Mouse (Mus musculus): ENCODE measurements around the gene Trp53. TPM values are rescaled to one million over a fixed set of nuclear protein-coding genes. Genes with fewer than 3 reads are reported as not detected.

Gene Trp53
- total and polyA plus RNA-seq, 3 experiments = 24.9 to 372 (median 107) TPM

GRCm38 (mm10) chr11:69604795-69605664, 24.9 kb downstream of the Trp53 start:
- Histone ChIP-seq H3K36me3 (replicated peaks in 1 of 2; ENCODE audit: control insufficient read depth in 1 of 2, insufficient read depth in 1 of 2, low read length in 1 of 2) (no peaks in the 10 kb centered on the region), H3K27ac (ENCODE audit: insufficient read depth, low read depth) (no peak overlapping the region), H3K79me2 (replicated peaks; ENCODE audit: control insufficient read depth, extremely low read depth, insufficient read depth, poor library complexity, severe bottlenecking) (no peaks in the 10 kb centered on the region), H3K4me2 (ENCODE audit: insufficient read depth, low read depth, poor library complexity, severe bottlenecking) (peak overlapping the region; percentile 93), H3K9ac (ENCODE audit: insufficient read depth, low read depth) (peak overlapping the region; percentile 49; the same call in 1 of the 2 replicates), H3K4me3 (replicated peaks in 1 of 3; ENCODE audit: low read depth in 2 of 3, low read length in 2 of 3, poor library complexity in 1 of 3) (peak overlapping the region in 1 of 3 experiments; percentile 51), H3K9me3 (replicated peaks; ENCODE audit: low read length) (no peaks in the 10 kb centered on the region), H3K4me1 (ENCODE audit: control insufficient read depth in 1 of 2, insufficient read depth in 2 of 2) (peaks cover 9 to 14% of the 10 kb centered on the region in 2 experiments), H3K27me3 (replicated peaks) (peaks cover 81% of the 10 kb centered on the region)
- in situ Hi-C loops (cut with MboI; ENCODE audit: low pct_ligation_motif_present, low pct_unique_long_range_greater_than_20kb, low sequenced_read_pairs) = no loop called here
- no peak for DNase-seq (ENCODE audit: extremely low read depth)
- dilution Hi-C loops (cut with MboI; ENCODE audit: extremely low pct_ligation_motif_present, extremely low pct_unique_long_range_greater_than_20kb, low sequenced_read_pairs) = no loop called here
- TF ChIP-seq ZMIZ1 (IDR thresholded peaks at IDR 0.05; ENCODE audit: low read depth, low read length) = no peak
- no peak for TF ChIP-seq TBP (conservative IDR thresholded peaks at IDR 0.05; ENCODE audit: low read depth, low read length)
- TF ChIP-seq IRF4 (IDR thresholded peaks at IDR 0.05; ENCODE audit: low read depth, low read length) = no peak
- TF ChIP-seq MYC (IDR thresholded peaks at IDR 0.05; ENCODE audit: low read depth, low read length) = no peak
- no peak for TF ChIP-seq RCOR1 (conservative IDR thresholded peaks at IDR 0.05; ENCODE audit: low read depth, low read length)
- no peak for TF ChIP-seq ZKSCAN1 (IDR thresholded peaks at IDR 0.05; ENCODE audit: borderline replicate concordance, low read depth, low read length)
- no peak for TF ChIP-seq NRF1 (IDR thresholded peaks at IDR 0.05; ENCODE audit: low read depth, low read length)
- no peak for TF ChIP-seq GABPA (IDR thresholded peaks at IDR 0.05; ENCODE audit: insufficient replicate concordance, low read depth, low read length)
- TF ChIP-seq BHLHE40 (IDR thresholded peaks at IDR 0.05; ENCODE audit: low read depth, low read length) = no peak
- TF ChIP-seq CHD2 (IDR thresholded peaks at IDR 0.05; ENCODE audit: low read length) = no peak
- TF ChIP-seq ELF1 (IDR thresholded peaks at IDR 0.05; ENCODE audit: low read depth, low read length) = no peak
- TF ChIP-seq POLR2AphosphoS2 (IDR thresholded peaks at IDR 0.05; ENCODE audit: low read depth, low read length) = no peak
- TF ChIP-seq UBTF (IDR thresholded peaks at IDR 0.05; ENCODE audit: low read depth, low read length) = no peak

- DNase-seq (ENCODE audit: extremely low read depth) = peak; percentile 63
- TF ChIP-seq ZNF384 (IDR thresholded peaks at IDR 0.05; ENCODE audit: low read depth, low read length) = peak; percentile 99
- peak; percentile 43; the same call in 1 of the 2 replicates for TF ChIP-seq SIN3A (IDR thresholded peaks at IDR 0.05; ENCODE audit: low read length)
- peak; percentile 52; the same call in 1 of the 2 replicates for TF ChIP-seq NELFE (IDR thresholded peaks at IDR 0.05; ENCODE audit: low read depth, low read length)
- TF ChIP-seq HCFC1 (IDR thresholded peaks at IDR 0.05; ENCODE audit: low read depth, low read length) = no peak; the same call in none of the 2 replicates
- TF ChIP-seq ZC3H11A (IDR thresholded peaks at IDR 0.05; ENCODE audit: low read depth, low read length) = no peak
- peak; percentile 79 for TF ChIP-seq POLR2A (IDR thresholded peaks at IDR 0.05; ENCODE audit: low read depth, low read length)
- no peak for TF ChIP-seq JUND (conservative IDR thresholded peaks at IDR 0.05; ENCODE audit: low read depth, low read length)
- no peak for TF ChIP-seq MAX (IDR thresholded peaks at IDR 0.05; ENCODE audit: low read length)
- no peak for TF ChIP-seq RAD21 (IDR thresholded peaks at IDR 0.05; ENCODE audit: low read depth, low read length)
- no peak for TF ChIP-seq MAZ (IDR thresholded peaks at IDR 0.05; ENCODE audit: low read depth, low read length)
- TF ChIP-seq POLR2AphosphoS2 (IDR thresholded peaks at IDR 0.05; ENCODE audit: low read depth, low read length) = no peak
- TF ChIP-seq E2F4 (IDR thresholded peaks at IDR 0.05; ENCODE audit: insufficient replicate concordance, low read depth, low read length) = 0 out of 2 replicates have a peak, but pooled peaks have one; percentile 58
- no peak for TF ChIP-seq USF1 (IDR thresholded peaks at IDR 0.05; ENCODE audit: low read depth, low read length)
- 0 out of 2 replicates have a peak, but pooled peaks have one; percentile 52 for TF ChIP-seq TBP (conservative IDR thresholded peaks at IDR 0.05; ENCODE audit: low read depth, low read length)
- peak; percentile 25; the same call in 1 of the 2 replicates for TF ChIP-seq NRF1 (IDR thresholded peaks at IDR 0.05; ENCODE audit: low read depth, low read length)
- no peak for TF ChIP-seq MAFK (IDR thresholded peaks at IDR 0.05; ENCODE audit: insufficient replicate concordance, low read length)
- no peak for TF ChIP-seq EP300 (IDR thresholded peaks at IDR 0.05; ENCODE audit: low read length)
- peak; percentile 67 for TF ChIP-seq BHLHE40 (IDR thresholded peaks at IDR 0.05; ENCODE audit: low read depth, low read length)
- dilution Hi-C loops (cut with MboI; ENCODE audit: extremely low pct_ligation_motif_present, extremely low pct_unique_long_range_greater_than_20kb, low sequenced_read_pairs) = no loop called here
- Histone ChIP-seq H3K27ac (ENCODE audit: insufficient read depth, low read depth) (no peak within 1 kb of the TSS), H3K4me3 (replicated peaks in 1 of 3; ENCODE audit: low read depth in 2 of 3, low read length in 2 of 3, poor library complexity in 1 of 3) (peak within 1 kb of the TSS; percentile 34 to 51 (median 50)), H3K4me1 (ENCODE audit: control insufficient read depth in 1 of 2, insufficient read depth in 2 of 2) (peaks cover 9% of the 10 kb centered on the region in 2 experiments), H3K4me2 (ENCODE audit: insufficient read depth, low read depth, poor library complexity, severe bottlenecking) (peak within 1 kb of the TSS; percentile 93), H3K36me3 (replicated peaks in 1 of 2; ENCODE audit: control insufficient read depth in 1 of 2, insufficient read depth in 1 of 2, low read length in 1 of 2) (no peaks in the 10 kb centered on the region), H3K27me3 (replicated peaks) (peaks cover 84% of the 10 kb centered on the region), H3K9me3 (replicated peaks; ENCODE audit: low read length) (no peaks in the 10 kb centered on the region), H3K79me2 (replicated peaks; ENCODE audit: control insufficient read depth, extremely low read depth, insufficient read depth, poor library complexity, severe bottlenecking) (no peaks in the 10 kb centered on the region), H3K9ac (ENCODE audit: insufficient read depth, low read depth) (peak within 1 kb of the TSS; percentile 49)
- in situ Hi-C loops (cut with MboI; ENCODE audit: low pct_ligation_motif_present, low pct_unique_long_range_greater_than_20kb, low sequenced_read_pairs) = no loop called here
These were observed 25.7 kb downstream of the Trp53 start, which contains the start of gene Atp1b2 for GRCm38 (mm10) chr11:69605726-69606490. TSS of gene Atp1b2 (minus strand) at chr11:69605942.
